Mouse (Mus musculus) ES-Bruce4 (cell line): ENCODE measurements around the gene Ociad2.

Source experiments
- CTCF ChIP-seq: IDR thresholded peaks from one replicate; pipeline ENCODE4 v1.8.1; 2011; ENCODE audit warnings: low read depth, low read length
- EP300 ChIP-seq: IDR thresholded peaks from 2 replicates; pipeline ENCODE4 v1.6.1; 2011; ENCODE audit warnings: low read depth, low read length; ENCODE audit not compliant: insufficient read depth
- POLR2A ChIP-seq: IDR thresholded peaks from one replicate; pipeline ENCODE4 v1.8.1; 2011; ENCODE audit warnings: low read length; ENCODE audit not compliant: insufficient read depth

- TF ChIP-seq CTCF, result no peak
- TF ChIP-seq POLR2A, result no peak
- no peak for TF ChIP-seq EP300
These were observed 60.9 kb downstream of the Ociad2 start for GRCm38 (mm10) chr5:73279732-73280566.
